Mouse (Mus musculus) brain, embryonic 14.5 days (tissue): Measurements from ENCODE around the gene Smarcc1. TPM values are rescaled to one million over a fixed set of nuclear protein-coding genes. Genes with fewer than 3 reads are reported as not detected.

ENCODE experiments used
- DNase-seq: peaks from one replicate; pipeline ENCODE4 v3.0.0-alpha.2; 2011; ENCODE audit warnings: low read depth
- CTCF ChIP-seq: fragments of 200-500 bp; IDR thresholded peaks from 2 replicates; pipeline ENCODE4 v1.5.1; 2012; ENCODE audit warnings: inconsistent platforms, mild to moderate bottlenecking, moderate library complexity, borderline replicate concordance; ENCODE audit not compliant: insufficient read depth, insufficient read length; ENCODE audit errors: extremely low read depth
- POLR2A ChIP-seq: fragments of 200-500 bp; IDR thresholded peaks from 2 replicates; pipeline ENCODE4 v1.6.1; 2012; ENCODE audit warnings: mild to moderate bottlenecking, inconsistent platforms, borderline replicate concordance; ENCODE audit not compliant: poor library complexity, insufficient read depth, insufficient read length, severe bottlenecking; ENCODE audit errors: extremely low read depth
- polyA plus RNA-seq: library from polyadenylated mRNA; depleted of rRNA; stranded (reverse); fragments of >200 nt; gene quantifications from 2 replicates; pipeline ENCODE4 v1.2.3, GENCODE M21; 2012

Gene Smarcc1
- polyA plus RNA-seq, 1 experiment: 82.7 TPM

GRCm38 (mm10) chr9:110206437-110206836 is 88.9 kb downstream of the Smarcc1 start:
- TF ChIP-seq CTCF: no peak
- TF ChIP-seq POLR2A: no peak
- DNase-seq: no peak

DNA sequence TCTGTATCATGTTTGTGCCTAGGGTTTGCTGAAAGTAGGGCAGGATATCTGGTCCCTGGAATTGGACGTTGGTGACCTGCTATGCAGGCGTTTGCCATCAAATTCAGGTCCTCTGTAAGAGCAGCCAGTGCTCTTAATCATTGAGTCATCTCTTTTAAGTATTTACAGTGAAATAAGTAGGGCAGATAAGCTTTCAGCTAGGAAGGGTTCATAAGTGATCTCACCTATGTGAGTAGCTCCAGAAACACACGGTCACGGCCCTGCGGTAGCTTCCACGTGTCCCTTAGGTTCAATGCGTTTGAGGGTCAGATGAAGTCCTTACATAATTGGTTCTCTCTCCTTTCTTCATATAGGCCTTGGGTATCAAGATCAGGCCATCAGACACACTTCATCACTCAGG is 90.8 kb downstream of the Smarcc1 start:
- no peak for TF ChIP-seq CTCF
- TF ChIP-seq POLR2A: no peak
- DNase-seq: no peak

DNA sequence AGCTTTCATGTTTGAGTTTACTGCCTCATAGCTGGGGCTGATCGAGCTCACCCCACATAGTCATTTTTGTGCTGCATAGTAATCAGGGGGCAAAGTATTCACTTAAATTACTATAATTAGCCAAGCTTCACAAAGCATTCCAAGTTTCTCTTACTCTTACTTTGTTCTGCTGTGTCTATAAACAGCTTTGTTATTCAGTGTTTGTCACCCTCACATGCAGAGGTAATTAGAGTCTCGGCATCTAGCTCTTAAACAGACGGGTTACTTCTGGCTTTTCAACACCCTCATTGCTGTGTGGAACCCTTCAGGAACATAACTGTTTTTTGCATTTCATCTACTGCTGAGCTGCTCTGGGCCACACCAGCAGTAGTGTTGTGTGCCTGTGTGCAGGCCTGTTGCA is 91.5 kb downstream of the Smarcc1 start:
- no peak for TF ChIP-seq CTCF

GRCm38 (mm10) chr9:110224273-110224672 is 106.8 kb downstream of the Smarcc1 start:
- DNase-seq: no peak

More for the DNA sequence above, 91.5 kb downstream of the Smarcc1 start:
- DNase-seq: peak; percentile 68

GRCm38 (mm10) chr9:110226191-110226590 is 108.7 kb downstream of the Smarcc1 start:
- TF ChIP-seq CTCF (no peak), POLR2A (no peak)
- no peak for DNase-seq

More at GRCm38 (mm10) chr9:110224273-110224672, 106.8 kb downstream of the Smarcc1 start:
- TF ChIP-seq POLR2A: no peak
- TF ChIP-seq CTCF: no peak

GRCm38 (mm10) chr9:110228671-110229070 is 111.2 kb downstream of the Smarcc1 start:
- DNase-seq: no peak
- TF ChIP-seq POLR2A (no peak), CTCF (no peak)

DNA sequence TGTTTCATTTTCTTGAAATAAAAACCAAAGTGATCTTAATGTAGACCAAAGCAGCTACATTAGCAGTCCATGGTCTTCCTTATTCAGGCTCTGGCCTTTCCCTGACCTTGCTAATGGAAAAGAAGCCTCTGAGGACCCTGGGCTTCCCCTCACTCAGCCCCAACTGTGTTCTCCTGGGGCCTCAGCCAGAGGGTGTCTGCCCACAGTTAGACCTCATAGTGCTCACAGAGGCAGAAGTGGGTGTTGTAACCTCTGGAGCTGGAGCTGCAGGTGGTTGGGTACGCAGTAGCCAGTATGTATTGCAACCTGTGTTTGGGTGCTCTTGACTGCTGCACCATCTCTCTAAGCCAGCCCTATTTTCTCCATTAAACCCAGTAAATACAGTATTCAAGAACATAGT is 111.6 kb downstream of the Smarcc1 start:
- DNase-seq: no peak
- TF ChIP-seq POLR2A: no peak
- no peak for TF ChIP-seq CTCF

GRCm38 (mm10) chr9:110229566-110230248 is 112.2 kb downstream of the Smarcc1 start:
- DNase-seq: no peak
- TF ChIP-seq CTCF: no peak
- no peak for TF ChIP-seq POLR2A

- no peak for DNase-seq
- TF ChIP-seq CTCF: no peak
- TF ChIP-seq POLR2A: no peak
These were observed 113.0 kb downstream of the Smarcc1 start for GRCm38 (mm10) chr9:110230395-110231071.

GRCm38 (mm10) chr9:110234962-110235361 is 117.5 kb downstream of the Smarcc1 start:
- TF ChIP-seq CTCF (no peak), POLR2A (no peak)
- no peak for DNase-seq

- TF ChIP-seq CTCF (no peak), POLR2A (no peak)
- DNase-seq: no peak
These were observed 125.8 kb downstream of the Smarcc1 start, which contains the start of gene Cspg5 for GRCm38 (mm10) chr9:110243221-110243833. TSS of gene Cspg5 (plus strand) at chr9:110243783.
